Mouse (Mus musculus) induced T-regulatory cell, adult 2 months (primary cell): Measurements from ENCODE around the gene Gm9837.
"Not testable (repeated sequence)": the region's sequence is repeated elsewhere in the genome, so short reads cannot be mapped to it uniquely, and the experiment has no call there.

Experiments
- DNase-seq: peaks from one replicate; pipeline ENCODE4 v3.0.0-alpha.2; 2012; ENCODE audit warnings: low read depth

Gene Gm9837

GRCm38 (mm10) chr11:53456474-53457371, 13.6 kb downstream of the Gm9837 start, which contains the start of the genes Gm10447 and Shroom1:
TSS of gene Gm10447 (minus strand) at chr11:53457110.
TSS of gene Shroom1 (plus strand) at chr11:53457205.
- no peak for DNase-seq

GRCm38 (mm10) chr11:53453031-53453430, 17.2 kb downstream of the Gm9837 start:
- DNase-seq: no peak

GRCm38 (mm10) chr11:53452396-53452795, 17.9 kb downstream of the Gm9837 start:
- DNase-seq: no peak

- DNase-seq: no peak
These were observed 18.9 kb downstream of the Gm9837 start for GRCm38 (mm10) chr11:53451361-53451760.

DNA sequence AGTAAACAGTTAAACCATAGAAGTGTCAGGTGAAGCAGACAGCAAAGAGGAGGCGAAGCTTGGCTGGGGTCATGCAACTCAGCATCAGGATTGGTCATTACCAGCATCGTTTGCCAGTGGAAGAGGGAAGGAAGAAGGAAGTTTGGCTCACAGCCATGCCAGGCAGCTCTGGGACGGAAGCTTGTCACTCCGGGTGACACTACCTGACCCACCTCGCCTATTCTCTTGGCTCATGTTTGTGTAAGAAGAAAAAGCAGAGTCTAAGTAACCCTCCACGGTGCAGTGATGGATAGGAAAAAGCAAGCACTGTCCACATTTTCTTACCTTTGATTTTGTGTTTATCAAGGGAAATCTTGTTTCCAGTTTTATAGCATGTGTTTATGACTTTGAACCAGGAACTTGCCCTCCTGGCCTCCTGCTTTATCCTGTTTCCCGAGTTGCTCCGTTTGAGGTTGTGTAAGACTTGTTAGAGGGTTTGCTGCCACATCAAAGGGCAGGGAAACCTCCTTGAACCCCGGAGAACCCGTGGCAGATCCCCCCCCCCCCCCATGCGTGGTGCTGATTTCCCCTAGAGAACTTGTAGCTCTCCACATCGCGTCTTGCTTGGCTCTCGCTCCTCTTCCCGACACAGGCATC, 20.1 kb downstream of the Gm9837 start:
- DNase-seq: no peak

GRCm38 (mm10) chr11:53448529-53448928, 21.8 kb downstream of the Gm9837 start:
- no peak for DNase-seq

GRCm38 (mm10) chr11:53447996-53448395, 22.3 kb downstream of the Gm9837 start:
- DNase-seq: no peak

DNA sequence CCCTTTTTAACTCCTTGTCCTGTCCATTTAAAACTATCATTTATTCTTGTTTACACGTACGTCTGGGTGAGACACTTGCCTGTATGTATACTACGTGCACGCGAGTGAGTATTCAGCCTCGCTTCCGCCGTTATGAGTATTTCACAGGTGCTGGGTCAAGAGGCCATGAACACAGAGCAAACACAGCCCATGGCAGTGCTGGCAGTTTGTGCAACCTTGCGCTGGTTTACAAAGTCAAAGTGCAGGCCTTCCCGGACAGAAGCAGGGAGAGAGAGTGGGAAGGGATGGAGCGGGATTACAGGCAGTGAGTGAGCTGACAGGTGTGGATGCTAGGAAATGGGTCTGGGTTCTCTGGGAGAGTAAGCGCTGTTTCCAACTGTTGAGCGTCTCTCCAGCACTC, 24.1 kb downstream of the Gm9837 start:
- DNase-seq: no peak

DNA sequence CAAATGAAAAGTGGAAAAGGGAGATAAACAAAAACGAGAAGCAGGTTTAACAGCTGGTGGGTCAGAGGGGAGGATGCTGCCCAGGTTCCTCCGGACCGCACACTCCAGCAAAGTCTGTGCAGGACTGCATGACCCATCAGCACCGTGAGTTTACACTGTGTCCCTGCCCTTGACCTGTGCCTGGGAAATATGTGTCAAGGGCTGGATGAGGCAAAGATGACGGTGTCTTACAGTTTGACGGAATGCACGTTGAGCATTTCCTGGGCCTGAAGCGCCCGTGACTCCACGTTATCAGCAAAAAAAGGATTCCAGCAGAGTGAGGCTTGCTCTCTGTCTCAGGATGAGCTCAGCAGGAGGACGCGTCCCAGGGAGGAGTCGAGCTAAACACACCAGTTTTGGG, 24.7 kb downstream of the Gm9837 start:
- DNase-seq: no peak

GRCm38 (mm10) chr11:53443861-53444260, 26.4 kb downstream of the Gm9837 start:
- DNase-seq: peak; percentile 46

- peak; percentile 43 for DNase-seq
These were observed 28.4 kb downstream of the Gm9837 start for GRCm38 (mm10) chr11:53441921-53442320.

DNA sequence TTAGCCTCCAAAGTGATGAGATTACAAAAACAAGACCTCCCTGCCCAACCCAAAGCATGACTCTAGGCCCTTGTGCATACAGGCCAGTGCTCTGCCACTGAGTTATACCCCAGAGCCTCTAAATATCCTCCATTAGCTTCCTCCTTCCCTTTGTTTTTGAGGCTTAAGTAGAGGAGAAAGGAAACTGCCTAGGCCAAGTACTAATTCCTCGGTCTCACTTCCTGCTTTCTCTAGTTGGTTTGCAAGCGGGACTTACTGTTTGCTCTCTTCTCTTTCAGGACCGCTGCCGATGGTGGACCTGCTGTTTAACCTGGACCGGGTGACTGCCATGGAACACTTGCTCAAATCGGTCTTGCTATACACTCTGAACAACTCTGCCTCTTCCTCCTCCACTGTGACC, 33.9 kb downstream of the Gm9837 start:
- no peak for DNase-seq

GRCm38 (mm10) chr11:53435504-53435903, 34.8 kb downstream of the Gm9837 start:
- DNase-seq: no peak

GRCm38 (mm10) chr11:53433057-53433456, 37.2 kb downstream of the Gm9837 start:
- no peak for DNase-seq

DNA sequence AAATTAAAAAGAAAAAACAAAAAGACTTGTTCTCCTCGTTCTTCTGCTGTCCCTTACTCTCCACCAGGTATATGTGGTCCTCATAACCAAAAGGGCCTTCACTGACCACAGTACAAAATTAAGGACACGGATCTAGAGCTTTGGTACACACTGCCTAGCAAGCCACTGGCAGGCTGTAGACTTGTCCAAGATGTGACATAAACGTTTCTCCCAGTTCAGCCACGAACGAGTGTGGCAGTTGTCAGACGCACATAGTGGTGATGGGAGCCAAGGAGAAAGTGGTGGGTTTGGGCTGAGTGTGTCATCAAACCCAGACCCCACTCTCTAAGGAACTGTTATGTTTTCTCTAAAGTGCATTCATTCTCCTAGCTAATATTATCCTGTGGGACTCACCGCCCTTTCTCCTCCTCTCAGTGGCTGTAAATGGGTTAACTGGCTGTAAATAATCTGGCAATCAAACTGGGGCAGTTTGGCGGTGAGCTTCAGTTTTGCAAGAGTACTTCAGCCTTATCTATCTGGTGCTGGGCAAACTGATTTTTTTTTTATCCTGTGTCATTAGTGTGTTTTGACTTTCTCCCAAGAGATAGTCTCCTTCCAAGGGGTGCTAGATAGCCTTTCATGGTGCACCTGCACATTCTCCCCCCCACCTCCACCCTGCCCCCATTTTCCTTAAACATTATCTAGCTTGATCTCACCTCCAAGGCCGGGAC, 38.8 kb downstream of the Gm9837 start:
- no peak for DNase-seq

- DNase-seq: peak; percentile 100
These were observed 39.5 kb downstream of the Gm9837 start, which contains the start of the genes Uqcrq and Gdf9 for GRCm38 (mm10) chr11:53430670-53431346. TSS of gene Uqcrq (minus strand) at chr11:53430831. TSS of gene Gdf9 (plus strand) at chr11:53431023.

DNA sequence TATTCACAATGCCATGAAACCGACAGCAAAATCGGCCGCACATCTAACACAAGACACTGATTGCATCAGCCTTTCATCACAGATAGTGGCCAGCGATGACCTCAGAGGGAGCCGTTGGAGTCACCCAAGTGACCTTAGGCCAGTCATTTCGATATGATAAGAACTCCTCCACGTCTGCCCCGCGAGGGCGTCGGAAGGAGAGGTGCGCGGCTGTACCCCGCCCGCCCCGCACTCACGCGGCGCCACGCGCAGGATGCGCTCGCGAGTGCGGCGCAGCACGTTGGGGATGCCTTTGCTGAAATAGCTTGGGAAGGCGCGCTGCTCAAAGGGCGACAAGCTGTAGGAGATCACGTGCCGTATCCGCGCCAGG, 40.0 kb downstream of the Gm9837 start:
- no peak for DNase-seq

GRCm38 (mm10) chr11:53429182-53429581, 41.1 kb downstream of the Gm9837 start:
- DNase-seq: peak; percentile 29

DNA sequence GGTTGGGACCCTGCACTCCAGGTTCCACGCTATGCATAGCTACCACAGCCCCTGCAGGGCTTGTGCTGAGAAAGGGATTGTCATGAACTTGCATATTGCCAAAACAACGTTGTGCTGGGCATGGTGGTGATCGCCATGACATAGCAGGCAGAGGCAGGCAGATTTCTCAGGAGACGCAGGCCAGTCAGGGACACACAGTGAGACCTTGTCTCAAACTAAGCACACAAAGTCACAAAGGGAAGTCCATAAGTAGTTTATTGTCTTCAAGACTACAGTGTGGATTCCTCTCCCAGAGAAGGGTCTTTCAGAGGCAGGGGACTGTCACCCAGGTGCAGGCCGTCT, 41.6 kb downstream of the Gm9837 start:
- DNase-seq: no peak

GRCm38 (mm10) chr11:53427993-53428715, 42.1 kb downstream of the Gm9837 start:
- no peak for DNase-seq

- DNase-seq: not testable (repeated sequence)
These were observed 43.4 kb downstream of the Gm9837 start for GRCm38 (mm10) chr11:53426914-53427313.
